Mouse (Mus musculus) CH12.LX (cell line): Measurements from ENCODE around the gene Hoxd11. TPM values are rescaled to one million over a fixed set of nuclear protein-coding genes. Genes with fewer than 3 reads are reported as not detected.

ENCODE experiments used
- DNase-seq: peaks from one replicate; pipeline ENCODE4 v3.0.0-alpha.2; 2013; ENCODE audit errors: extremely low read depth
- H3K27ac ChIP-seq: 2 replicates; pipeline ENCODE4 v1.5.1; 2012; ENCODE audit warnings: low read depth, mild to moderate bottlenecking, control low read depth, moderate library complexity; ENCODE audit not compliant: insufficient read depth
- H3K27me3 ChIP-seq: replicated peaks from 2 replicates; pipeline ENCODE3; 2012; ENCODE audit warnings: inconsistent platforms
- H3K36me3 ChIP-seq, 2 experiments: replicated peaks in 1 of 2; 2 replicates each; pipeline versions ENCODE3 to v1.6.1; 2012; ENCODE audit warnings: inconsistent platforms in 1 of 2, low read length in 1 of 2, mild to moderate bottlenecking in 1 of 2, mixed read lengths in 1 of 2, moderate library complexity in 1 of 2; ENCODE audit not compliant: control insufficient read depth in 1 of 2, insufficient read depth in 1 of 2
- H3K4me1 ChIP-seq, 2 experiments: 2 replicates each; pipeline ENCODE4 v1.6.1; 2012; ENCODE audit warnings: inconsistent platforms in 1 of 2, moderate library complexity in 1 of 2; ENCODE audit not compliant: insufficient read depth in 2 of 2, control insufficient read depth in 1 of 2
- H3K4me2 ChIP-seq: 2 replicates; pipeline ENCODE4 v1.6.1; 2012; ENCODE audit warnings: low read depth, mild to moderate bottlenecking, control low read depth; ENCODE audit not compliant: poor library complexity, insufficient read depth, severe bottlenecking
- H3K4me3 ChIP-seq, 3 experiments: fragments of 150-350 bp in 1 of 3; sonication (generic) in 1 of 3; replicated peaks in 1 of 3; 2 replicates each; pipeline versions ENCODE3 to v1.5.1; 2011 to 2012; ENCODE audit warnings: low read depth in 2 of 3, low read length in 2 of 3, mild to moderate bottlenecking in 2 of 3, moderate library complexity in 2 of 3, control low read depth in 1 of 3, improper control_type of control experiment in 1 of 3, inconsistent platforms in 1 of 3, mixed read lengths in 1 of 3; ENCODE audit not compliant: poor library complexity in 1 of 3
- H3K79me2 ChIP-seq: replicated peaks from 2 replicates; pipeline ENCODE4 v1.6.1; 2012; ENCODE audit warnings: mild to moderate bottlenecking, moderate library complexity; ENCODE audit not compliant: control insufficient read depth, poor library complexity, insufficient read depth, severe bottlenecking; ENCODE audit errors: extremely low read depth
- H3K9ac ChIP-seq: 2 replicates; pipeline ENCODE4 v1.6.1; 2012; ENCODE audit warnings: low read depth, mild to moderate bottlenecking, control low read depth, moderate library complexity; ENCODE audit not compliant: insufficient read depth
- H3K9me3 ChIP-seq: replicated peaks from 2 replicates; pipeline ENCODE3; 2012; ENCODE audit warnings: low read length, inconsistent platforms, mixed read lengths
- ELF1 ChIP-seq: IDR thresholded peaks from 2 replicates; pipeline ENCODE4 v1.6.1; 2014; ENCODE audit warnings: low read depth, mild to moderate bottlenecking, inconsistent platforms, low read length, improper control_type of control experiment
- EP300 ChIP-seq: IDR thresholded peaks from 2 replicates; pipeline ENCODE4 v1.6.1; 2011; ENCODE audit warnings: low read length, improper control_type of control experiment
- IRF4 ChIP-seq: IDR thresholded peaks from 2 replicates; pipeline ENCODE4 v1.6.1; 2014; ENCODE audit warnings: low read depth, mild to moderate bottlenecking, inconsistent platforms, low read length, improper control_type of control experiment
- KAT2A ChIP-seq: IDR thresholded peaks from 2 replicates; pipeline ENCODE4 v1.6.1; 2012; ENCODE audit warnings: low read length, improper control_type of control experiment, inconsistent platforms; ENCODE audit not compliant: insufficient replicate concordance
- MAFK ChIP-seq: IDR thresholded peaks from 2 replicates; pipeline ENCODE4 v1.6.1; 2011; ENCODE audit warnings: low read length, improper control_type of control experiment; ENCODE audit not compliant: insufficient replicate concordance
- MAZ ChIP-seq: IDR thresholded peaks from 2 replicates; pipeline ENCODE4 v1.6.1; 2012; ENCODE audit warnings: low read depth, mild to moderate bottlenecking, inconsistent platforms, low read length, improper control_type of control experiment, moderate library complexity
- MXI1 ChIP-seq: IDR thresholded peaks from 2 replicates; pipeline ENCODE4 v1.6.1; 2011; ENCODE audit warnings: mild to moderate bottlenecking, low read depth, low read length, improper control_type of control experiment
- MYC ChIP-seq: IDR thresholded peaks from 2 replicates; pipeline ENCODE4 v1.6.1; 2011; ENCODE audit warnings: low read depth, mild to moderate bottlenecking, improper control_type of control experiment, low read length
- POLR2A ChIP-seq: IDR thresholded peaks from 2 replicates; pipeline ENCODE4 v1.6.1; 2011; ENCODE audit warnings: low read depth, mild to moderate bottlenecking, improper control_type of control experiment, low read length
- POLR2AphosphoS2 ChIP-seq: IDR thresholded peaks from 2 replicates; pipeline ENCODE4 v1.6.1; 2011; ENCODE audit warnings: low read depth, low read length, improper control_type of control experiment
- RAD21 ChIP-seq: IDR thresholded peaks from 2 replicates; pipeline ENCODE4 v1.6.1; 2011; ENCODE audit warnings: low read depth, mild to moderate bottlenecking, low read length, improper control_type of control experiment, moderate library complexity
- SIN3A ChIP-seq: IDR thresholded peaks from 2 replicates; pipeline ENCODE4 v1.6.1; 2012; ENCODE audit warnings: low read length, improper control_type of control experiment, inconsistent platforms
- SMC3 ChIP-seq: IDR thresholded peaks from 2 replicates; pipeline ENCODE4 v1.6.1; 2011; ENCODE audit warnings: low read depth, low read length, improper control_type of control experiment
- TBP ChIP-seq: conservative IDR thresholded peaks from 2 replicates; pipeline ENCODE4 v1.6.1; 2011; ENCODE audit warnings: low read depth, low read length, improper control_type of control experiment
- ZC3H11A ChIP-seq: IDR thresholded peaks from 2 replicates; pipeline ENCODE4 v1.6.1; 2012; ENCODE audit warnings: low read depth, mild to moderate bottlenecking, inconsistent platforms, low read length, improper control_type of control experiment
- ZMIZ1 ChIP-seq: IDR thresholded peaks from 2 replicates; pipeline ENCODE4 v1.6.1; 2012; ENCODE audit warnings: low read depth, mild to moderate bottlenecking, inconsistent platforms, low read length, improper control_type of control experiment
- dilution Hi-C: fragments of 300-500 bp; cut with MboI; formaldehyde crosslinking; loops from 2 replicates; pipeline ENCODE4 v1.14.3; 2020; ENCODE audit warnings: low sequenced_read_pairs; ENCODE audit not compliant: extremely low pct_unique_long_range_greater_than_20kb, extremely low pct_ligation_motif_present
- in situ Hi-C: fragments of 300-500 bp; cut with MboI; formaldehyde crosslinking; loops from 3 replicates; pipeline ENCODE4 v1.14.3; 2019; ENCODE audit warnings: low sequenced_read_pairs, low pct_ligation_motif_present, low pct_unique_long_range_greater_than_20kb, mixed read lengths
- polyA plus RNA-seq: library from polyadenylated mRNA; unstranded; fragments of >175 nt; gene quantifications from 2 replicates; pipeline ENCODE4 v1.2.1, GENCODE M21; 2012; ENCODE audit warnings: low read depth; ENCODE audit not compliant: insufficient read length
- total RNA-seq, 2 experiments: library from RNA; depleted of rRNA; stranded (reverse); fragments of 300-350 nt in 1 of 2; fragments of >200 nt in 1 of 2; gene quantifications; 2 replicates each; pipeline ENCODE4 v1.2.3; 2012 to 2014

The Hoxd11 gene
- total and polyA plus RNA-seq, 3 experiments, result not detected

GRCm38 (mm10) chr2:74668370-74669229, 10.8 kb upstream of the Hoxd11 start:
- no peak overlapping the region for H3K9ac ChIP-seq
- TF ChIP-seq IRF4 (no peak), ZMIZ1 (no peak), RAD21 (no peak), ZC3H11A (no peak), SIN3A (no peak), SMC3 (no peak), KAT2A (no peak), POLR2A (no peak)
- no peak for DNase-seq
- H3K79me2 ChIP-seq, result no peaks in the 10 kb centered on the region
- in situ Hi-C loops (loop anchor here (10.0 to 25.0 kb wide), 3 partner anchors 374 to 1081 kb away; partner anchors contain the start of gene Chrna1), dilution Hi-C loops (no loop called here)
- no peaks in the 10 kb centered on the region for H3K36me3 ChIP-seq
- H3K4me1 ChIP-seq, result peaks cover 0 to 5% of the 10 kb centered on the region in 2 experiments; a peak in 1 of 4 replicates
- no peaks in the 10 kb centered on the region for H3K27me3 ChIP-seq
- no peak overlapping the region for H3K27ac ChIP-seq
- H3K9me3 ChIP-seq, result peaks cover 11% of the 10 kb centered on the region
- H3K4me2 ChIP-seq, result no peak overlapping the region
- H3K4me3 ChIP-seq, result no peak overlapping the region

GRCm38 (mm10) chr2:74669230-74669578, 10.2 kb upstream of the Hoxd11 start:
- in situ Hi-C loops (loop anchor here (10.0 to 25.0 kb wide), 3 partner anchors 374 to 1082 kb away; partner anchors contain the start of gene Chrna1), dilution Hi-C loops (no loop called here)
- peaks cover 11% of the 10 kb centered on the region for H3K9me3 ChIP-seq
- DNase-seq, result no peak
- no peaks in the 10 kb centered on the region for H3K79me2 ChIP-seq
- H3K36me3 ChIP-seq, result no peaks in the 10 kb centered on the region
- 0 out of 4 replicates have a peak, but pooled peaks cover 0 to 5% of the 10 kb centered on the region in 2 experiments for H3K4me1 ChIP-seq
- no peak overlapping the region for H3K27ac ChIP-seq
- no peak overlapping the region for H3K4me2 ChIP-seq
- H3K9ac ChIP-seq, result no peak overlapping the region
- H3K27me3 ChIP-seq, result no peaks in the 10 kb centered on the region
- TF ChIP-seq MXI1 (no peak), MAFK (no peak), SIN3A (no peak), EP300 (no peak), POLR2AphosphoS2 (no peak), TBP (no peak), MYC (no peak), ELF1 (no peak), ZMIZ1 (no peak), ZC3H11A (no peak), MAZ (no peak), IRF4 (no peak)
- H3K4me3 ChIP-seq, result no peak overlapping the region
